Mouse (Mus musculus) embryonic stem cell, embryonic (primary cell): ENCODE results near the gene Lrrc51.

Experiments used
- CTCF ChIA-PET, 4 experiments: fragments of 300-600 bp in 2 of 4; fragments of 350-600 bp in 2 of 4; sonication (Branson Sonifier 250); formaldehyde crosslinking; loops; one replicate each; lab custom pipeline; 2022; ENCODE audit warnings: inconsistent platforms in 2 of 4; lab: Charles Lee
- POLR2A ChIA-PET, 4 experiments: fragments of 300-600 bp in 2 of 4; fragments of 350-600 bp in 2 of 4; sonication (Branson Sonifier 250); formaldehyde crosslinking; loops; one replicate each; lab custom pipeline; 2022; ENCODE audit warnings: antibody characterized with exemption in 4 of 4, inconsistent platforms in 1 of 4; lab: Charles Lee

Gene Lrrc51

DNA sequence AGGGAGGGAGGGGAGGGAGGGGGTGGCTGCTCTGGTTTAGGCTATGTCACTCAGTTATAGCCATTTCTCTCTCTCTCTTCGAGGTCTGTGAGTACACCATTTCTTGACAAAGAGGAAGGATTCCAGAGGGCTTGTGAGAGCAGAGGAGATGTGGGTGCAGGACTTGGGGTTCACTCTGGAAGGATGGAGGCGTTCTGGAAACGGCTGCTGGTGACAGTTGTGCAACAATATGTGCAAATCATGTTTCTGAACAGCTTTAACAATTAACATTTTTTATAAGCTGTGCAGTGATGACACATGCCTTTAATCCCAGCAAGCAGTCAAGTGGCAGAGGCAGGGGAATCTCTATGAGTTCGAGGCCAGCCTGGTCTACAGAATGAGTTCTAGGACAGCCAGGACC lies 52.8 kb downstream of the Lrrc51 start:
- POLR2A ChIA-PET: interaction anchor here in 3 of 4 experiments (0.6 to 12.7 kb wide), 6 partner anchors 11 to 655 kb away, joined by 3 to 130 read pairs (median 4); partner anchors contain the start of genes Clpb (in 1 of the 3) and Folr1 (in 1 of the 3)
- CTCF ChIA-PET: no interaction called here

DNA sequence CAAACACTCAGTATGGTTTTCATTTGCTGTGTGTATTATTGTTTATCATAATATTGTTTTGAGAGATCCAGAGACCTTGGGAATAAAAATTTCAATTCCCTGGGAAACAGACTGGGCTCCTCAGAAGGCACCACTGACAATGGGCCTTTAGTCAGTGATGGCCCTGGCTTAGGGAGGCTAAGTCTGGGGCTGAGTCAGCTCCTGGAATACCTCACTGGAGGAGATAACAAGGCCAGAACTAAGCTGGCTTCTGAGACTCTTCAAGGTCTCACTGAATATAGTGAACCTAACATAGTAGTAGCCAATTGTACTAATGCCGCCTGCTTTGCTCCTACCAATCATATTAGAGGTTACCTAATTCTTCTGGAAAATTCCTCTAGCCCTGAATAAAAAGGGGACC lies 57.7 kb downstream of the Lrrc51 start:
- ChIA-PET CTCF (no interaction called here), POLR2A (interaction anchor here in 2 of 4 experiments (0.6 to 12.7 kb wide), 9 partner anchors 6 to 56 kb away, joined by 3 to 130 read pairs (median 4); partner anchors contain the start of genes Inppl1 (in 2 of the 2), Anapc15 (in 1 of the 2) and Folr1 (in 1 of the 2))

DNA sequence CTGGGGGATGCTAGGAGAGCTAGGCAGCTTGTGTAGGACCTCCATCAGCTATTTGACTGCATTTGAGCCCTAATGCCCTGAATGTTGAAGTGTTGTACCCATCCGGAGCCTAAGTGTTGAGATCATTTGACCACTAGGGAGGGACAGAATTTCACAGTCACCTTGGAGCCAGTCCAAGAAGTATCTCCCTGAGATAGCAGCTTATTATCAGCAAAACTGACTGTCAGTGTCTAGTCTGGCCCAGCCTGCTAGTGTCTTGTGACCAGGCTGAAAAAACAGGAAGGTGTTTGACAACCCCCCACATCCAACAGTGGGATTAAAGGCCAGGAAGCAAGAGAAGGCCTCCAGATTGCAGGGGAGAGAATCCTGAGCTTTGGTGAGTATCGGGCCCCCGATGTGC lies 62.4 kb downstream of the Lrrc51 start:
- ChIA-PET POLR2A (interaction anchor here in 3 of 4 experiments (0.7 to 14.3 kb wide), 20 partner anchors 8 to 209 kb away, joined by 3 to 186 read pairs (median 6); partner anchors contain the start of genes Inppl1 (in 2 of the 3), Anapc15 (in 1 of the 3), Phox2a (in 1 of the 3) and Xntrpc (in 1 of the 3)), CTCF (interaction anchor here in 1 of 4 experiments (0.6 to 0.9 kb wide), 2 partner anchors 38 to 387 kb away, joined by 3 read pairs; no protein-coding TSS in a partner anchor)

DNA sequence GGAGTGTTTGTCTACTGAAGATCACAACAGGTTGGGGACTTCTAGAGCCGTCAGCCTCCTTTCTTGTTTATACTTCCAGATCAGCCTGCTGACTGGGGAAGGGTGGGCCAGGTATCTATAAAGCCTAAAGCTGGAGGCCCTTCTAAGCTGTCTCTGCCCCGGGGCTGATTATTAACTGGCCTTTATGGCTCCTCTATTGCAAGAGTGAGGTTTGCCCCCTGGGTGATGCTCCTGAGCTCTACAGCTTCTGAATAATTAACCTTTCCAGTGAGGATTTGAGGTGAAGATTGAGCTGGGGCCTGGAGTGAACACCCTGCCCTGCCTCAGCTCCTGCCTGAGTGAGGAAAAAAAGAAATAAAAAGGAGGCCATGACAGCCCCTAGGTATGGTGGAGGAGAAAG lies 63.1 kb downstream of the Lrrc51 start, which contains the start of gene Folr1:
Folr1 (minus strand) TSS at position 160 of the 400 bp plus-strand sequence.
- ChIA-PET POLR2A (interaction anchor here in 3 of 4 experiments (0.5 to 14.3 kb wide), 22 partner anchors 10 to 208 kb away, joined by 3 to 186 read pairs (median 4); partner anchors contain the start of genes Inppl1 (in 2 of the 3), Clpb (in 1 of the 3), Phox2a (in 1 of the 3) and Xntrpc (in 1 of the 3)), CTCF (interaction anchor here in 2 of 4 experiments (0.6 to 0.9 kb wide), 3 partner anchors 12 to 388 kb away, joined by 3 to 6 read pairs (median 3); no protein-coding TSS in a partner anchor)

DNA sequence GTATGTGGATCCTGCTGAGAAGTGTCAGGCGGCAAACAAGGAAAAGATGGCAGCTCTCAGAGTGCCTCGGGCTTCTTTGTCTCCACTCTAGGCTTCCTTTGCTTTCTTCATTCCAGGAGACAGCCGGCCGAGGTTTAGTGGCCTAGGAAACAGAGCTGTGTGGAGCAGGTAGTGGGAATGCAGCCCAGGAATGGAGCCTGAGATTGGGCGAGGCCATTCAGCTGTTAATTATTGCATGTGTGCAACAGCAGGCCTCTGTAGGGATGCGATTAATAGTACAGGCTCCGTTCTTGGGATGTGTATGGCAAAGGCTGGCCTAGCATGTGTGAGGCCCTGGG lies 64.6 kb downstream of the Lrrc51 start:
- POLR2A ChIA-PET: interaction anchor here (0.7 to 14.3 kb wide), 43 partner anchors 10 to 545 kb away, joined by 3 to 186 read pairs (median 5); partner anchors contain the start of genes Lamtor1 (in 3 of the 4), Clpb (in 2 of the 4), Inppl1 (in 2 of the 4) and Folr2 (in 1 of the 4)
- CTCF ChIA-PET: interaction anchor here in 2 of 4 experiments (0.9 to 1.5 kb wide), 5 partner anchors 10 to 43 kb away, joined by 3 to 6 read pairs (median 3); no protein-coding TSS in a partner anchor

DNA sequence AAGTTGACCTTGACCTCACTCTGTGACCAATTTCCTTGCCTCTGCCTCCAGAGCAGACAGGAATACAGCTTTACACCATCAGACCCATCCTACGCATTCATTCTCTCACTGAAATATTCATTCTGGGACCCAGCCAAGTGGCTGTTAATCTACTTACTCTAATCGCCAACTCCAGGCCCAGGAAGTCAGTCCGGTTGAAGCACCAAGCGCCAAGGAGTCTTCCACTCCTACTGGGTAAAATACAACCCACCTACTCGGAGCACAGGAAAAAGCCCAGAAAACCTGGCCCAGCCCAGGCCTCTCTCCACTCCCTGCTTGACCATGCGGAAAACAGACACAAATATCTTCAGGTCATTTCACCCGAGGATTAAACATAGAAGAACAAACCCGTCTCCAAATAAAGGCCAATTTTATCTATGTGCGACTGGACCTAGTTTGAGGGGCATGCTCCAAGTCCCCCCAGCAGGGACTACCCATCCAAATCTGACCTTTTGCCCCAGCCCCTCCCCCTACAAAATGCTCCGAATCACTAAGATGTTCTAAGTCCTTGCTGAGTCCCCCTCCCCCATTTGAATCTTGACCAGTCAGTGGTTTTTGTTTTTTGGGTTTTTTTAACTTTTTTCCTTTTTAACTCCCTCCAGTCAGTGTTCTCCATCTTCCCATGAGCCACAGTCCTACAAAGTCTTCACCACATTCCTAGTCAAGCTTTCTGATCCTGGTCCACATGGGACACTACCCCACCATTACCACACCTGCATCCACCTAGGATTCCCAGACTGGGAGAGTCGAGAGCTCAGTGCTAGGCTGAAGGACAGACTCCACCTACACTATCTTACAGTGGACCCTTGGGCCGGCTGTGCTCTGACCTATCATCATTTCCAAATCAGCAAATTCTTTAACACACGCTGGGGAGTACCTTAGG lies 65.2 kb downstream of the Lrrc51 start:
- ChIA-PET CTCF (interaction anchor here in 3 of 4 experiments (0.6 to 1.5 kb wide), 6 partner anchors 9 to 44 kb away, joined by 3 to 6 read pairs (median 3); no protein-coding TSS in a partner anchor), POLR2A (interaction anchor here (0.5 to 14.3 kb wide), 59 partner anchors 9 to 544 kb away, joined by 3 to 186 read pairs (median 5); partner anchors contain the start of genes Lamtor1 (in 3 of the 4), Clpb (in 2 of the 4), Inppl1 (in 2 of the 4) and Folr2 (in 1 of the 4))

DNA sequence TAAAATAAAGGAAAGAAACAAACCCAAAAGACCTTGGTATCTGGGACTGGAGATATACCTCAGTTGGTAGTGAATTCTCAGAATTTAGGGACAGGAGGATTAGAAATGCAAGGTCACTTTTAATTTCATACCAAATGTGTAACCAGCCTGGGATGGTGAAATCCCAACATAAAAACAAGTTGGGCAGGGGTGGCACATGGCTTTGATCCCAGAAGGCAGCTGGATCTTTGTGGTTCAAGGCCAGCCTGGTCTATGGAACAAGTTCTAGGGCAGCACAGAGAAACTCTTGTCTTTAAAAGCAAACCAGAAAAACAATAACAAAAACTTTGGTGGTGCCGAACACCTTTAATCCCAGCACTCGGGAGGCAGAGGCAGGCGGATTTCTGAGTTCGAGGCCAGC lies 66.2 kb downstream of the Lrrc51 start:
- ChIA-PET POLR2A (interaction anchor here (0.7 to 14.3 kb wide), 48 partner anchors 8 to 435 kb away, joined by 3 to 186 read pairs (median 4); partner anchors contain the start of genes Inppl1 (in 3 of the 4), Lamtor1 (in 3 of the 4), Clpb (in 2 of the 4) and Folr2 (in 1 of the 4)), CTCF (interaction anchor here in 3 of 4 experiments (0.6 to 1.2 kb wide), 4 partner anchors 17 to 201 kb away, joined by 3 read pairs; no protein-coding TSS in a partner anchor)

DNA sequence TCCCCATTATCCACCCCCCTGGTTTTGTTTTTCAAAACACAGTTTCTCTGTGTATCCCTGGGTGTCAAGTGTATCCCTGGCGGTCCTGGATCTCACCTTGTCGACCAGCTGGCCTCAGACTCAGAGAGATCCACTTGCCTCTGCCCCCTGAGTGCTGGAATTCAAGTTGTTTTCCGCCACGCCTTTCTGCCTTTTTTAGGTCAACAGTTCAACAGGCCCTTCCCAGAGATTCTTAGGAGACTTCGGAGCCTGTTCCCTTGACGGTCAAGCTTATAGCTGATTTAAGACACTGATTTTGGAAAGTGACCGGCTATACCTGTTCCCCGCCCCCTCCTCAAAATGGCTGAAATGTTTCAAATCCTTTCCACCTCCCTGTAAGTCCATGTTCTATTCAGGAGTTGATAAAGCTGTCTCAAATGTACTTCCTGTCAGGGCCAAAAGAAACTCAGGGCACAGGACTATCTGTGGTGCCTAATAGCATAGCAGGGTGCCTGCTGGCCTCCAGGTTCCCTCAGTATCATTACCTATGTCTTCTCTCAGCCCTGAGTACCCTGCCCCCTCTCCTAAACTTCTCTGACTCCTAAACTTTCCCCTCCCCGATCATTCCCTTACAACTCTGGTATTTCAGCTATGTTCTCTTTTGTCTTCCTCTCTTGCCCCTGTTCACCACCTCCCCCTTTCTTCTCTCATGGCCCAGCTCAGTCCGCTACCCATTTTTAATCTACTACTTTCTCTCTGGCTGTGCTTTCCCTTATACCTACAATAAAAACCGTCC lies 67.0 kb downstream of the Lrrc51 start:
- ChIA-PET POLR2A (interaction anchor here (0.5 to 14.3 kb wide), 47 partner anchors 7 to 344 kb away, joined by 3 to 186 read pairs (median 5); partner anchors contain the start of genes Inppl1 (in 3 of the 4), Lamtor1 (in 3 of the 4), Clpb (in 2 of the 4) and Folr2 (in 1 of the 4)), CTCF (interaction anchor here in 3 of 4 experiments (0.6 to 1.2 kb wide), 6 partner anchors 30 to 1004 kb away, joined by 3 to 8 read pairs (median 3); partner anchors contain the start of gene Relt (in 1 of the 3))

DNA sequence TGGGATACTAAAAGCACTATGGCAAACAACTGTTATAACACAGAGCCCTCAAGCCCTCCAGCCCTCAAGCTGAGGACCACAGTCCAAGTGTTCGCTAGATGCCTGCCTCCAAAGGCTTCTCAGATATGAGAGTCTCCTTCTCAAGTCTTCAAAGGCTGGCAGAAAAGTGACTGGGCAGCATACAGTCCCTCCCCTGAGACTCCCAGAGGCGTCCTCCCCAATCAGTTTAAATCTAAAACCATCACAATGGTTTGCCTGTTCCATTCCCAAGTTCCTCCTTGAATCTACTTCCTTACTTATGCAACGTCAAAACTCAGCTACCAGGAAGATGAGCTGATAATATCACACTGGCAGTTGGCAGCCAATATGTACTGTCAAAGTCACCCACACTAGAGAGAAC lies 70.3 kb downstream of the Lrrc51 start, which contains the start of gene Anapc15:
Anapc15 (plus strand) TSS at position 301 of the 400 bp plus-strand sequence.
- POLR2A ChIA-PET: interaction anchor here (0.5 to 14.3 kb wide), 29 partner anchors 8 to 201 kb away, joined by 3 to 186 read pairs (median 4); partner anchors contain the start of genes Clpb (in 2 of the 4) and Inppl1 (in 2 of the 4)
- CTCF ChIA-PET: interaction anchor here in 1 of 4 experiments (0.5 to 1.8 kb wide), 3 partner anchors 32 to 200 kb away, joined by 3 to 4 read pairs (median 3); partner anchors contain the start of gene Clpb
